Mouse (Mus musculus): ENCODE measurements around the gene Ube2e3. TPM values are rescaled to one million over a fixed set of nuclear protein-coding genes. Genes with fewer than 3 reads are reported as not detected.

Gene Ube2e3
- polyA plus RNA-seq, 1 experiment = 83.9 TPM

DNA sequence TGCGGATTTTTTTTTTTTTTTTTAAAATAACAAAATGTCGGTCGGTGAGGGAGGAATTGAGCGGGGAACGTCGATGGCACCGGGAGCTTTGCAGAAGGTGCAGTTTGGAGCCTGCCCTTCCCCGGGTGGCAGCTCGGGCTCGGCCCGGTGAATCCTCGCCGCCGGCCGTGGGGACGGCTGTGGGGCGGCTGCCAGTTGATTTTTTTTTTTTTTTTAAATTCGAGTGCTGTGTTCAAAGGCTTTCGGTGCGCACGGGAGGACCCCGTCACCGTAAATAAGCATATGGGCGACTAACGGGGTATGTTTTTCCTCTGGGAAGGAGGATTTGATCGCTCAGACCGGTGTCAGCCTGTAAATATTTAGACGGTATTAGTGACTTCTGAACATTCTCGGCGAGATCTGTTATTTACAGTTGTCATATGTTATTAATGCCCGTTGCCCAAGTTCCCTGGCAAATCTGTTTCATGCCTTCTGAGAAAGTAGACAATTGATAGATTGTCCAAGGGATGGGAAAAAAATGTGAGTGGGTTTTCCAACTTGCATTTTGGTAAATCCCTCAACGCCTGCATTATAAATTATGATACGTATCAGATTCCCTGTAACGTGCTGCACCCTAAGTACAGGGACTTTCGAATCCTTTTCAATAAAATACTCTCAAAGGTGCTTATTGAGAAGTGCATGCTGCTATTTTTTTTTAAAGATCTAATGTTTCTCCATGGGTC is 2.0 kb downstream of the Ube2e3 start:
- DNase-seq = peak; percentile 61 to 66
- Histone ChIP-seq H3K4me3 (replicated peaks; ENCODE audit: insufficient read depth, low read depth, low read length) (peak overlapping the region; percentile 96), H3K27ac (ENCODE audit: insufficient read depth, low read length) (peak overlapping the region; percentile 90), H3K27me3 (ENCODE audit: control insufficient read depth, insufficient read depth, low read length) (no peaks in the 10 kb centered on the region), H3K4me1 (ENCODE audit: control insufficient read depth, insufficient read depth, low read length) (no peaks in the 10 kb centered on the region; the same call in 1 of the 2 replicates)
- TF ChIP-seq CTCF (IDR thresholded peaks at IDR 0.05; ENCODE audit: borderline replicate concordance, insufficient read depth, low read depth, low read length) (no peak), POLR2A (IDR thresholded peaks at IDR 0.05; ENCODE audit: borderline replicate concordance, insufficient read depth, low read length) (no peak)
- WGBS = under 1% methylated on average over 35 of the region's 35 CpGs

DNA sequence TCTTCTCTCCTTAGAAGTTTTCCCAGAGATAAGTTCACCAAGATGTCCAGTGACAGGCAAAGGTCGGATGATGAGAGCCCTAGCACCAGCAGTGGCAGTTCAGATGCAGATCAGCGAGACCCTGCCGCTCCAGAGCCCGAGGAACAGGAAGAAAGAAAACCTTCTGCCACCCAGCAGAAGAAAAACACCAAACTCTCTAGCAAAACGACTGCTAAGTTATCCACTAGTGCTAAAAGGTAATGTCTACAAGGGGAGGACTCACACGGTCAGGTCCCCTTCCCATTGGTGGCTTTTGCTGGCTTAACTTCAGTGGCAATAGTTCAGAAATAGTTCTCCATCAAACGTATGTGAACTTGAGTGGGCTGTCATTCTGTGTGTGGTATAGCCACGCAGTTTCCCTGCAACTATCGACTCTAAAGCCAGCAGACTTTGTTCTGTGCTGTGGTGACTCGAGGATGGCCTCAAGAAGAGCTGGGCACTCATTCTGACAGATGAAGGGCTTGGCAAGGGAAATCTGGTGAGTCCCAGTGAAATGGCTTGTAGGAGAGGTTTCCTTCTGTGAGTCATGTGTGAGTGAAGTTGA is 2.6 kb downstream of the Ube2e3 start:
- WGBS = under 1% methylated on average over 10 of the region's 10 CpGs
- H3K4me3 ChIP-seq (replicated peaks; ENCODE audit: insufficient read depth, low read depth, low read length) = peak overlapping the region; percentile 74
- no peak for TF ChIP-seq CTCF (IDR thresholded peaks at IDR 0.05; ENCODE audit: borderline replicate concordance, insufficient read depth, low read depth, low read length)
- TF ChIP-seq POLR2A (IDR thresholded peaks at IDR 0.05; ENCODE audit: borderline replicate concordance, insufficient read depth, low read length) = no peak
- H3K4me1 ChIP-seq (ENCODE audit: control insufficient read depth, insufficient read depth, low read length) = peaks cover 1% of the 10 kb centered on the region; the same call in 1 of the 2 replicates
- peak overlapping the region; percentile 73 for H3K27ac ChIP-seq (ENCODE audit: insufficient read depth, low read length)
- H3K27me3 ChIP-seq (ENCODE audit: control insufficient read depth, insufficient read depth, low read length) = no peaks in the 10 kb centered on the region
- peak; percentile 46 to 56 for DNase-seq

DNA sequence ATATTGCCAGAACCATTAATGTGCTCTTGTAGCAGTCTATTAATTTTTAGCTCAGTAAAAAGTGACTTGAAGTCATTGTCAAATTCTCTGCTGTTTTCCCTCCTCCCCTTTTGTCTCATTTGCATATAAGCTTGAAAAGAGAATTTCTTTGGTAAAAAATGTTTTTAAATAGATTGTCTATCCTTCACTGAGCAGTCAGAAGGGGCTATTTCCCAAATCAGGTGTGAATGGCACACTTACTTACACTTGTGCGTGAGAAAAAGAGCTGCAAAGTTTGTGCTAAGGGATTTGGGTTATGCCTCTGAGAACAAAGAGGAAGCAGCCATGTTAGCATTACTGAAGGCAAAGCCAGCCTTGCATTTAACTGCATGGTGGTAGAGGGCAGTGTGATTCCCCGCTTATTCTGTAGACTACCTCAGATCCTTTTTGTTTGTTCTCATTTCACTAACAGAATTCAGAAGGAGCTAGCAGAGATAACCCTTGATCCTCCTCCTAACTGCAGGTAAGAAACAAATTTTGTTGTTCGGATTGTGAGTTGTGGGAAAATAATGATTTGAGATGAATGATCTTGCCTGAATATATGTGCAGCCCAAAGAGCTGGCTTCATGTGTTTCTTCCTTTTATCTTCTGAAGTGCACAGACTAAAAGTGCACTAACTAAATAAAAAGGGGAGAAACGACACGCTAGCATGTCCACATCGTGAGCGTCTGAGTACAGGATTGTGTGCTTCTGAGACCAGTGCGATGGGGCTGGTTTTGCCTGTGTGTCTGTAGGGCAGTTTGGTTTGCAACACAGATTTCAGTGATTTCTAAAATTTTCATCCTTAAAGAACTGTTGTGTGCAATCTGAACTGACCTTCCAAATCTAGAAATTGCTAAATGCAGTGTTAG is 4.3 kb downstream of the Ube2e3 start:
- Histone ChIP-seq H3K27me3 (ENCODE audit: control insufficient read depth, insufficient read depth, low read length) (no peaks in the 10 kb centered on the region), H3K27ac (ENCODE audit: insufficient read depth, low read length) (peak overlapping the region; percentile 71), H3K4me3 (replicated peaks; ENCODE audit: insufficient read depth, low read depth, low read length) (peak overlapping the region; percentile 85), H3K4me1 (ENCODE audit: control insufficient read depth, insufficient read depth, low read length) (peaks cover 7% of the 10 kb centered on the region; the same call in 1 of the 2 replicates)
- DNase-seq = peak in 1 of 2 experiments; percentile 63
- 9% methylated on average over 8 of the region's 8 CpGs for WGBS
- no peak for TF ChIP-seq CTCF (IDR thresholded peaks at IDR 0.05; ENCODE audit: borderline replicate concordance, insufficient read depth, low read depth, low read length)
- TF ChIP-seq POLR2A (IDR thresholded peaks at IDR 0.05; ENCODE audit: borderline replicate concordance, insufficient read depth, low read length) = no peak

DNA sequence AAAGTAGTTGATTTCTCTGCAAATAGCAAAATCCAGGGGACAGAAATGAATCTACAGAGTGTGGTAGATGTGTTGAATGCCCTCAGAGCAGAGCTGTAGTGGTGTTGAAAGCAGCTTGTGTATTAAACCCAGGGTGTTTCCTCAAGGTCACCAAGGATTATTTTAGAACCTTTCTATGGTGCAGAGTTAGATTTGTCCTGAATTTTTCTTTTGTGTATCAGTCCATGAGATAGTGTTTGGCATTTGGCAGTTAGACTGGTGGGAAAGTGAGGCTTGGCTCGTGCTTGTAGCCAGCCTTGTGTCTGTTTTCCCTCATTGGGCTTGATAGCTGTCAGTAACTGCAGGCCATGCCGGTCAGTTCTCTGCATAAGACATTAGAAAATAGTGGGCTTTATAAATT is 6.0 kb downstream of the Ube2e3 start:
- Histone ChIP-seq H3K27ac (ENCODE audit: insufficient read depth, low read length) (no peak overlapping the region), H3K4me3 (replicated peaks; ENCODE audit: insufficient read depth, low read depth, low read length) (peak overlapping the region; percentile 40), H3K27me3 (ENCODE audit: control insufficient read depth, insufficient read depth, low read length) (no peaks in the 10 kb centered on the region), H3K4me1 (ENCODE audit: control insufficient read depth, insufficient read depth, low read length) (peaks cover 12% of the 10 kb centered on the region; the same call in 1 of the 2 replicates)
- WGBS = 6% methylated on average over 2 of the region's 2 CpGs
- TF ChIP-seq POLR2A (IDR thresholded peaks at IDR 0.05; ENCODE audit: borderline replicate concordance, insufficient read depth, low read length) = no peak
- TF ChIP-seq CTCF (IDR thresholded peaks at IDR 0.05; ENCODE audit: borderline replicate concordance, insufficient read depth, low read depth, low read length) = no peak
- peak in 1 of 2 experiments; percentile 34 for DNase-seq

DNA sequence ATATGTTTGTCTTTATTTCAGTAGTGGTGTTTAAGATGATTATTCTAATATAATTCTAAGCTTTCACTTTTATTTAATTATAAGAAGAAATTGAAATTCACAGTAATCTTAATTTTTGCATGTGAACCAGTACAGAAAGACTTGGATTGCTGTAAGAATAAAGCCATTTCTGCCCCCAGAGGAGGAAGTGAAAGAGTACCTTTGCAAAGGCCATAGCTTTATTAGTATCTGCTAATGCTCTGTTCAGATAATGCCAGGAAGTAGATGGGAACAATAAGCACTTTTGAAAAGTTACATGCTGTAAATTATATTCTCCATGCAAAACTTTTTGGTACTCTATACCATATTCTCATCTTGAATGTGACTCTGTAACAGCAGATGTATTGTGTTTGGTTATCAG is 8.1 kb downstream of the Ube2e3 start:
- Histone ChIP-seq H3K4me1 (ENCODE audit: control insufficient read depth, insufficient read depth, low read length) (peaks cover 14% of the 10 kb centered on the region; the same call in 1 of the 2 replicates), H3K27ac (ENCODE audit: insufficient read depth, low read length) (no peak overlapping the region), H3K4me3 (replicated peaks; ENCODE audit: insufficient read depth, low read depth, low read length) (no peak overlapping the region), H3K27me3 (ENCODE audit: control insufficient read depth, insufficient read depth, low read length) (no peaks in the 10 kb centered on the region)
- TF ChIP-seq CTCF (IDR thresholded peaks at IDR 0.05; ENCODE audit: borderline replicate concordance, insufficient read depth, low read depth, low read length) = no peak
- no peak for TF ChIP-seq POLR2A (IDR thresholded peaks at IDR 0.05; ENCODE audit: borderline replicate concordance, insufficient read depth, low read length)
- no peak for DNase-seq

DNA sequence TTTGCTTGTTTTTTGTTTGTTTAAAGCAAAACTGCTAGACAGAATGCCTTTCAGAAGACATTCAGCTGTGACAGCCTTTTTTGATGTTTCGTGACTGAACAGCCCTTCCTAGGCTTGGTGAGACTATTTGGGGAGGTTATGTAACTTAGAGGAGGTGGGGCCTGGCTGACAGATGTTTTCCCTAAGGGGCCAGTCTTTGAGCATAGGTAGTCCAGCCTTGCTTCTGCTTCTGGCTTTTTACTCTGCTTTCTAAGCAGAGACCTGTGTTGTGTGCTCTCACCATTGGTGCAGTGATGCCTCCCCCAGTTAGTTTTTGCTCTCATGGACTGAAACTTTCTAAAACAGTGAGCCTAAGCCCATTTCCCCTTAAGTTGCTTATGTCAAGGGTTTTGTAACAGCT is 14.1 kb downstream of the Ube2e3 start:
- H3K27me3 ChIP-seq (ENCODE audit: control insufficient read depth, insufficient read depth, low read length) = no peaks in the 10 kb centered on the region
- H3K4me3 ChIP-seq (replicated peaks; ENCODE audit: insufficient read depth, low read depth, low read length) = no peak overlapping the region
- WGBS = 55% methylated on average over 1 of the region's 1 CpGs
- DNase-seq = no peak
- no peak overlapping the region for H3K27ac ChIP-seq (ENCODE audit: insufficient read depth, low read length)
- H3K4me1 ChIP-seq (ENCODE audit: control insufficient read depth, insufficient read depth, low read length) = peaks cover 12% of the 10 kb centered on the region
- TF ChIP-seq POLR2A (IDR thresholded peaks at IDR 0.05; ENCODE audit: borderline replicate concordance, insufficient read depth, low read length) (no peak), CTCF (IDR thresholded peaks at IDR 0.05; ENCODE audit: borderline replicate concordance, insufficient read depth, low read depth, low read length) (no peak)

DNA sequence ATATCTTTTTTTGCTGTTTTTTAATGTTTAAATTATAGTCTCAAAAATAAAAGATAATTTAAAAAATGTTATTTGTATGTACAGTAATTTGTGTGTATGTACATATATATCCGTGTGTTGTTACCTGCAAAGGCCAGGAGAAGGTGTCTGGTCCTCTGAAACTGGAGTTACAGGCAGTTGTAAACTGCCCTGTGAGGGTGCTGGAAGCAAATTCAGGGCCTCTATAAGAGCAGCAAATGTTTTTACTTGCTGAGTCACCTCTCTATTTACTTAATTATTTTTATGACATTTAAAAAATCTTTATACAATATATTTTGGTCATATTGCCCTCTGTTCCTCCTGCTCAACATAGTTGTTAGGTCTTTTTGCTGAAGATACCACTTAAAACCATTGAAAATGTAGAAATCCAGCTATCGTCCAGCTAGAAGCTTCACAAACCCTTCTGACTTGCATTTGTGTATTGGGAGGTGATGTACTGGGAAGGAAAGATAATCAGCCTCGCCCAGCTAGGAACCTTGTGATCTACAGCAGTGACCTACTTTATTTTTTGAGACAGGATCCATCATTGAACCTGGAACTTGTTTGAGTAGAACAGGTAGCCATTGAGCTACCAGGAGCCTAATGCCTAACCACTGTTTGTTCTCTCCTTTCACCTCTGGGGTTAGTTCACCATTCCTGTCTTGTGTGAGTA is 15.0 kb downstream of the Ube2e3 start:
- 52% methylated on average over 3 of the region's 3 CpGs for WGBS

More for the DNA sequence above, 15.0 kb downstream of the Ube2e3 start:
- TF ChIP-seq CTCF (IDR thresholded peaks at IDR 0.05; ENCODE audit: borderline replicate concordance, insufficient read depth, low read depth, low read length) (no peak), POLR2A (IDR thresholded peaks at IDR 0.05; ENCODE audit: borderline replicate concordance, insufficient read depth, low read length) (no peak)
- peaks cover 12% of the 10 kb centered on the region for H3K4me1 ChIP-seq (ENCODE audit: control insufficient read depth, insufficient read depth, low read length)
- no peaks in the 10 kb centered on the region for H3K27me3 ChIP-seq (ENCODE audit: control insufficient read depth, insufficient read depth, low read length)
- no peak overlapping the region for H3K4me3 ChIP-seq (replicated peaks; ENCODE audit: insufficient read depth, low read depth, low read length)
- no peak for DNase-seq
- no peak overlapping the region for H3K27ac ChIP-seq (ENCODE audit: insufficient read depth, low read length)

Measured in cerebellum, adult 2 months (tissue).